Mouse (Mus musculus) embryonic facial prominence, embryonic 12.5 days (tissue): ENCODE measurements around the gene Adamts12. TPM values are rescaled to one million over a fixed set of nuclear protein-coding genes. Genes with fewer than 3 reads are reported as not detected.

Source experiments
- ATAC-seq: fragments of 200-750 bp; cut with Nextera tagmentation; 2 replicates; pipeline ENCODE4 v1.8.0; 2017; ENCODE audit not compliant: insufficient number of reproducible peaks, insufficient read depth, low FRiP score, low TSS enrichment
- H3K27ac ChIP-seq: fragments of 300-500 bp; sonication (generic); 2 replicates; pipeline ENCODE4 v1.5.1; 2016; ENCODE audit warnings: mild to moderate bottlenecking
- H3K27me3 ChIP-seq: fragments of 300-500 bp; sonication (generic); 2 replicates; pipeline ENCODE4 v1.6.1; 2016; ENCODE audit warnings: mild to moderate bottlenecking, moderate library complexity
- H3K36me3 ChIP-seq: fragments of 300-500 bp; sonication (generic); 2 replicates; pipeline ENCODE4 v1.6.1; 2016; ENCODE audit warnings: mild to moderate bottlenecking
- H3K4me1 ChIP-seq: fragments of 300-500 bp; sonication (generic); 2 replicates; pipeline ENCODE4 v1.6.1; 2016
- H3K4me2 ChIP-seq: fragments of 300-500 bp; sonication (generic); replicated peaks from 2 replicates; pipeline ENCODE4 v1.6.1; 2016; ENCODE audit warnings: mild to moderate bottlenecking, moderate library complexity
- H3K4me3 ChIP-seq: fragments of 300-500 bp; sonication (generic); 2 replicates; pipeline ENCODE4 v1.5.1; 2016; ENCODE audit warnings: mild to moderate bottlenecking
- H3K9ac ChIP-seq: fragments of 300-500 bp; sonication (generic); 2 replicates; pipeline ENCODE4 v1.6.1; 2016; ENCODE audit warnings: mild to moderate bottlenecking, moderate library complexity
- H3K9me3 ChIP-seq: fragments of 300-500 bp; sonication (generic); 2 replicates; pipeline ENCODE4 v1.6.1; 2016; ENCODE audit warnings: mild to moderate bottlenecking, moderate library complexity
- WGBS: fragments of 180-500 bp; shearing (Covaris S2); methylation state at CpG from one replicate; pipeline ENCODE4 v1.1.7; 2016; 5-methylcytosine and 5-hydroxymethylcytosine counted together
- polyA plus RNA-seq: library from polyadenylated mRNA; unstranded; fragments of >200 nt; fragmentation: Nextera tagmentation; extraction: Ambion mirVana; gene quantifications from 2 replicates; pipeline ENCODE4 v1.2.1, GENCODE M21; 2016

The Adamts12 gene
- polyA plus RNA-seq, 1 experiment from 2014 or later: 3.4 TPM

- 93% methylated on average over 21 of the region's 21 CpGs for WGBS
- Histone ChIP-seq H3K4me3 (no peak overlapping the region), H3K9me3 (no peaks in the 10 kb centered on the region), H3K27ac (no peak overlapping the region), H3K36me3 (peaks cover 59% of the 10 kb centered on the region), H3K4me2 (no peak overlapping the region), H3K27me3 (no peaks in the 10 kb centered on the region), H3K9ac (no peak overlapping the region), H3K4me1 (no peaks in the 10 kb centered on the region)
- ATAC-seq: no peak
Observed at GRCm38 (mm10) chr15:11383796-11384195, 319.2 kb downstream of the Adamts12 start.

GRCm38 (mm10) chr15:11392903-11393302, 328.3 kb downstream of the Adamts12 start:
- Histone ChIP-seq H3K27me3 (no peaks in the 10 kb centered on the region), H3K4me1 (0 out of 2 replicates have a peak, but pooled peaks cover 4% of the 10 kb centered on the region), H3K4me2 (no peak overlapping the region), H3K4me3 (no peak overlapping the region), H3K9ac (no peak overlapping the region), H3K36me3 (peaks cover 64% of the 10 kb centered on the region), H3K27ac (no peak overlapping the region), H3K9me3 (no peaks in the 10 kb centered on the region)
- WGBS: 94% methylated on average over 16 of the region's 16 CpGs
- no peak for ATAC-seq

DNA sequence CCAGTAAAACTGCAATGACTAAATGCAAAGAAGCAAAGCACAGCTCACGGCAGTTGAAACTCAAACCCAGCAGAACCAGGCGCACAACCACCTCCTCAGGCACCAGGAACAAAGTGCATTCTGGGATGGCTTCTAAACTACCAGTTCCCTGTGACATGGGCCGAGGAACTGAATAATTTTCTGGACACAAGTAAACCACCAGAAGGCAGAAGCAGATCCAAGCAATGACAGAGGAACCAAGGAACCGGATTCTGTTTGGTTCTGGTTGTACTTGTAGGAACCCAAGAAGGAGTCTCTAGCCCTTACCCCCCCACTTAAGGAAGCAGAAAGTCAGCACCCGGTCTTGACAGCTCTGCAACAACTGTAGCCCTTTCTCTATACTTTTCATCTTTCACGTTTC, 331.8 kb downstream of the Adamts12 start:
- H3K36me3 ChIP-seq: peaks cover 29% of the 10 kb centered on the region
- no peak for ATAC-seq

More for the DNA sequence above, 331.8 kb downstream of the Adamts12 start:
- Histone ChIP-seq H3K27ac (no peak overlapping the region), H3K9ac (no peak overlapping the region), H3K4me1 (peaks cover 12% of the 10 kb centered on the region), H3K4me2 (no peak overlapping the region), H3K9me3 (no peaks in the 10 kb centered on the region), H3K27me3 (no peaks in the 10 kb centered on the region), H3K4me3 (no peak overlapping the region)
- 92% methylated on average over 6 of the region's 6 CpGs for WGBS

Other genes with a start within 250 kb of the Adamts12 start
- gene C1qtnf3, start 112.5 kb upstream of the Adamts12 start, polyA plus RNA-seq: 2.5 and 6.1 TPM in 2 replicates
- gene Amacr, start 83.0 kb upstream of the Adamts12 start, polyA plus RNA-seq: 18.0 and 21.2 TPM in 2 replicates
- gene Slc45a2, start 64.1 kb upstream of the Adamts12 start, polyA plus RNA-seq: 0.74 and 1.3 TPM in 2 replicates
- gene Rxfp3, start 26.8 kb upstream of the Adamts12 start, polyA plus RNA-seq: 2.6 and 2.8 TPM in 2 replicates